Mouse (Mus musculus) megakaryocyte, embryonic 14.5 days (primary cell): ENCODE measurements at regions not wholly inside any gene's neighbourhood (a gene's known extent, or its start where the extent isn't known, plus 50 kb on each side); places are given as distances from the start of the nearest gene placed in this dataset.

ENCODE experiments used
- FLI1 ChIP-seq: IDR thresholded peaks from 2 replicates; pipeline ENCODE4 v1.6.1; 2012; ENCODE audit warnings: low read length, inconsistent platforms, mixed read lengths
- GATA1 ChIP-seq: IDR thresholded peaks from 3 replicates; pipeline ENCODE4 v1.6.1; 2012; ENCODE audit warnings: mixed read lengths, low read length, inconsistent platforms, borderline replicate concordance

GRCm38 (mm10) chr9:104490696-104491095 is 56.4 kb upstream of the Cpne4 start:
- TF ChIP-seq GATA1 (no peak), FLI1 (no peak)
